Mouse (Mus musculus) liver, embryonic 15.5 days (tissue): ENCODE measurements around the gene Vav2. TPM values are rescaled to one million over a fixed set of nuclear protein-coding genes. Genes with fewer than 3 reads are reported as not detected.

Experiments used
- ATAC-seq: fragments of 200-750 bp; cut with Nextera tagmentation; 2 replicates; pipeline ENCODE4 v1.8.0; 2017; ENCODE audit warnings: moderate number of reproducible peaks, mild to moderate bottlenecking, moderate library complexity; ENCODE audit not compliant: insufficient read depth
- H3K27ac ChIP-seq: fragments of 300-500 bp; sonication (generic); replicated peaks from 2 replicates; pipeline ENCODE4 v1.5.1; 2015; ENCODE audit warnings: mild to moderate bottlenecking, inconsistent platforms
- H3K27me3 ChIP-seq: fragments of 300-500 bp; sonication (generic); 2 replicates; pipeline ENCODE4 v1.6.1; 2015; ENCODE audit warnings: mild to moderate bottlenecking, inconsistent platforms
- H3K36me3 ChIP-seq: fragments of 300-500 bp; sonication (generic); replicated peaks from 2 replicates; pipeline ENCODE4 v1.6.1; 2015; ENCODE audit warnings: moderate library complexity, mild to moderate bottlenecking, inconsistent platforms
- H3K4me1 ChIP-seq: fragments of 300-500 bp; sonication (generic); replicated peaks from 2 replicates; pipeline ENCODE4 v1.6.1; 2015; ENCODE audit warnings: inconsistent platforms
- H3K4me2 ChIP-seq: fragments of 300-500 bp; sonication (generic); 2 replicates; pipeline ENCODE4 v1.6.1; 2015; ENCODE audit warnings: moderate library complexity, mild to moderate bottlenecking, inconsistent platforms
- H3K4me3 ChIP-seq: fragments of 300-500 bp; sonication (generic); replicated peaks from 2 replicates; pipeline ENCODE4 v1.5.1; 2015; ENCODE audit warnings: mild to moderate bottlenecking, inconsistent platforms
- H3K9ac ChIP-seq: fragments of 300-500 bp; sonication (generic); 2 replicates; pipeline ENCODE4 v1.6.1; 2015; ENCODE audit warnings: moderate library complexity, mild to moderate bottlenecking, inconsistent platforms
- H3K9me3 ChIP-seq: fragments of 300-500 bp; sonication (generic); replicated peaks from 2 replicates; pipeline ENCODE4 v1.6.1; 2016; ENCODE audit warnings: inconsistent platforms
- WGBS: fragments of 180-500 bp; shearing (Covaris S2); methylation state at CpG from one replicate; pipeline ENCODE4 v1.1.7; 2015; ENCODE audit warnings: mixed read lengths; ENCODE audit not compliant: insufficient replicate concordance; 5-methylcytosine and 5-hydroxymethylcytosine counted together
- polyA plus RNA-seq: library from polyadenylated mRNA; unstranded; fragments of >200 nt; fragmentation: Nextera tagmentation; extraction: Ambion mirVana; gene quantifications from 2 replicates; pipeline ENCODE4 v1.2.1, GENCODE M21; 2015

Vav2 gene
- polyA plus RNA-seq, 1 experiment from 2014 or later, result 4.7 TPM

DNA sequence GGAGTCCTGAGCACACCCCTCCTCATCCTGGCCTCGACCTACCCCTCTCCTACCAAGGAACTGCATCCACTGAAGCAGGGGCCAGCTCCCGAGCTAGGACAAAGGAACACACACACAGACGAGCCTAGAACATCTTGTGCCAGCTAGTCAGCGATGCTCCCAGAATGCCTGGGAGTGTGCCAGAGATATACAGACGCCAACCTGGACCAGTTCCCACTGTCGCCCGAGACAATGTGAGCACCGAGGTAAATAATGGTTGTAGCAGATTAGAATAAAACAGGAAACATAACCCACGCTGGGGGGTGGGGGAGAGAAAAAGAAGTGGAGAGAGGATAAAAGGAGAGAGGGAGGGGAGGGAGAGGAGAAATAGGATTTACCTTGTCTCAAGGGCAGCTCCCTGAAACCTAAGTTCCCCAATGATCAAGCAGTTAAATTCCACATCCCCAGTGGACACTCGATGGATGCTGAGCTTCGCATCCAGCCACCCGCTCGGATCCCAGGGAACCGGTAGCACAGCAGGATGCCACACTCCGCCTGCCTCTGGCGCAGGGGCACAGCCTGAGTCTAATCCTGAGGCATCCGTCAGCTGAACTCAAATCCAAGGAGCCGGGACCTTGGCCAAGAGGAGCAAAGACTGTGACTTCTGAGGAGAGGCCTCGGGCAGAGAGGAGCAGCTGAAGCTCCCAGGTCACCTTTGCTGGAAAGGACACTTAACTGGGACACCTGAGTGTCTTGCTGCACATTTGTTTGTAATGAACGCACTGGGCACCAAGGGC, 5.4 kb downstream of the Vav2 start:
- Histone ChIP-seq H3K27me3 (peaks cover 36% of the 10 kb centered on the region), H3K36me3 (no peaks in the 10 kb centered on the region), H3K27ac (no peak overlapping the region), H3K9ac (no peak overlapping the region), H3K4me3 (no peak overlapping the region), H3K4me1 (peaks cover 72% of the 10 kb centered on the region), H3K9me3 (no peaks in the 10 kb centered on the region), H3K4me2 (no peak overlapping the region)
- 56% methylated on average over 20 of the region's 20 CpGs for WGBS
- ATAC-seq, result no peak

DNA sequence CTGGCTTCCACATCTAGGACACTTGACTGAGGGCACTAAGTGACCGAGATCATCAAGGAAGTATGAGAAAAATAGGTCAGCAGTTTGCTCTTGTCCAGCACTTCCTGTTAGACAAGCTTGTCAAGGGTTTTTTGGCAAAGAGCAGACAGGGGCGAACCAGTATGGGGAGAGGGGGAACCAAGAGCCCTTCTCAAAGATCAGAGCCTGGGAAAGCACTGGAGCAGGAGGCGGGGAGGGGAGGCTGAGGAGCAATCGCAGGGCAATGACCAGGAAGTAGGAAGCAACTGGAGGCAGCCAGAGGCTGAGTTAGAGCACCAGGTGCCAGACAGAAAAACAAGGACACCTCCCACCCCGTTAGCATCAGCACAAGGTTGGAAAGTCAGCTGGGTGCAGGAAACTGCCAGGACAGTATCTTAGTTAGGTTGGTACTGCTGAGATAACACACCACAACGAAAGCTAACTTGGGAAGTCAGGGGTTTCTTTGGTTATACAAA, 8.2 kb downstream of the Vav2 start:
- no peak overlapping the region for H3K4me2 ChIP-seq
- 19% methylated on average over 6 of the region's 6 CpGs for WGBS
- no peaks in the 10 kb centered on the region for H3K9me3 ChIP-seq
- H3K9ac ChIP-seq, result no peak overlapping the region
- peak overlapping the region; percentile 49; the same call in 1 of the 2 replicates for H3K27ac ChIP-seq
- no peak overlapping the region for H3K4me3 ChIP-seq
- peaks cover 8% of the 10 kb centered on the region for H3K27me3 ChIP-seq
- 0 out of 2 replicates have a peak, but pooled peaks have one; percentile 27 for ATAC-seq
- H3K4me1 ChIP-seq, result peaks cover 76% of the 10 kb centered on the region
- H3K36me3 ChIP-seq, result no peaks in the 10 kb centered on the region

DNA sequence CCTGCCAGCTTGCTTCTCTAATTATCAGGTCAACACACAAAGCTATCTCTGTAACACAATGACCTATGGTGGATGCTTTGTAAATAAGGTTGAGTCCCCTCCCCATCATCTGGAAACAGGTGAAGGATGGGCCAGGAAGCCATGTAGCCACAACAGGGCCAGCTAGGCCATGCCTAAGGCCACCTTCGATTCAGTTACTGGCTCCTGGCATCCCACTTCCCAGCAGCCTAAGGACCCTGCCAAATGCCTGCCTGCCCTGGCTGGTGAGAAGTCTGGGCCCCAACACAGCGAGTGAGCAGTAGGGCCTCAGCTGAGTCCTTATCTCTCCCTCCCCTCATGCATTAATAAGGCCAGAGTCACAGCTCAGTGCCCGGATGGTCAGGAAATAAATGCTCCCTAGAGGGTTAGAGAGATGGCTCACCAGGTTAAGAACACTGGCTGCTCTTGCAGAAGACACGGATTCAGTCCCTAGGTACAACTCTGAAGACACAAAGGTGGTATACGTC, 9.1 kb downstream of the Vav2 start:
- Histone ChIP-seq H3K36me3 (no peaks in the 10 kb centered on the region), H3K4me1 (peaks cover 75% of the 10 kb centered on the region), H3K9ac (0 out of 2 replicates have a peak overlapping the region, but pooled peaks have one; percentile 9), H3K9me3 (no peaks in the 10 kb centered on the region), H3K4me3 (no peak overlapping the region), H3K27ac (no peak overlapping the region), H3K4me2 (peak overlapping the region; percentile 25; the same call in 1 of the 2 replicates), H3K27me3 (no peaks in the 10 kb centered on the region)
- WGBS, result 32% methylated on average over 5 of the region's 5 CpGs
- ATAC-seq, result no peak

DNA sequence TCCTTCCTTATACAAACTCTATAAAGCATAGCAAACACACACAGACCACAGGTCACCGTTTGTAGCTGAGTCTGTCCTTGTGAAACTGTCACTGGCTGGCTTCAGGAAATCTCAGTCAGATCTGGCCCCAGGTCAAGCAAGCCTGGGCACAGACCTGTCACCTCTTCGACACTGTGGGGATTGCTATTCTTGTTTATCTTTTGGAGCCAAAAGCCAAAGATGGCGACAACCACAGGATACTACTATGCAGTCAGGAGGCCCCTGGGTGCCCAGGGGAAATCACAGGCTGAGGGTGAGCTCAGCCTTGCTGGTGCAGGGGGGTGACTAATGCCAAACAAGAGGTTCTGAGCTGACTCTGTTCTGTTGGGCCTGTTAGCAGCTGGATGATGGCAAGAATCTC, 10.4 kb downstream of the Vav2 start:
- no peak for ATAC-seq
- H3K9ac ChIP-seq, result no peak overlapping the region
- peak overlapping the region; percentile 7; the same call in 1 of the 2 replicates for H3K27ac ChIP-seq
- peaks cover 87% of the 10 kb centered on the region for H3K4me1 ChIP-seq
- WGBS, result 3% methylated on average over 3 of the region's 3 CpGs
- H3K4me2 ChIP-seq, result no peak overlapping the region; the same call in 1 of the 2 replicates
- H3K36me3 ChIP-seq, result no peaks in the 10 kb centered on the region
- H3K9me3 ChIP-seq, result no peaks in the 10 kb centered on the region
- no peak overlapping the region for H3K4me3 ChIP-seq
- no peaks in the 10 kb centered on the region for H3K27me3 ChIP-seq

DNA sequence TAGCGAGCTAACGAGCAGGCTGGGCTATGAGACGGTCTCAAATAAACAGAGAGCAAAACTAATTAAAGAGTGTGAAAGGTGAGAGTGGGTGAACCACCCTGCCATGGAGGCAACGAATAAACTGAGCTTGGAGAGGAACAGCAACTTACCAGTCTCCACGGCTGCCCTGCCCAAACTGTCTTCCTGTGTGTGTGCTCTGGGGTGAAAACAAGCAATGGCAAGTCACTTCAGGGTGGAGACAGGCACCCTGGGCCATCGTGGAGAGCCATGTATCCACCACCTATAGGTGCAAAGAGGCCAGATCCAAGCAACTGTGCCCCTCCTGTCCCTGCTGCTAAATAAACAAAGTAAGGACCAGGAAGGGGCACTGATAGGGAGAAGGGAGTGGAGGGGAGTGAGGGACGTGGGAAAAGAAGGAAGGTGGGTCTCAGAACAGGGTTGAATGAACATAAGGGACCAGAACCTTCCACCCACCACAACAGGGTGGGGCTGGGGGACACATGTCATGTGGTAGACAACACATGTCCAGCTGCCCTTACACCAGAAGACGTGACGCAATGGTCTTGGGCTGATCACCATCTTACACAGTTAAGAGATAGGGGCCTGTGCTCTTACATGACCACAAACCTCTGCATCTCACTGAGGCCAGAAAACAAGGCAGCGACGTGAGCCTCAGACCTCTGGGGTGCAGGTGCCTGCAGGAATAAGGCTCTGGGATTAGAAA, 11.6 kb downstream of the Vav2 start:
- no peaks in the 10 kb centered on the region for H3K27me3 ChIP-seq
- H3K4me3 ChIP-seq, result no peak overlapping the region
- peaks cover 93% of the 10 kb centered on the region for H3K4me1 ChIP-seq
- H3K36me3 ChIP-seq, result no peaks in the 10 kb centered on the region
- no peak overlapping the region for H3K4me2 ChIP-seq
- ATAC-seq, result no peak
- no peaks in the 10 kb centered on the region for H3K9me3 ChIP-seq
- WGBS, result 42% methylated on average over 11 of the region's 11 CpGs
- no peak overlapping the region for H3K27ac ChIP-seq
- no peak overlapping the region for H3K9ac ChIP-seq

DNA sequence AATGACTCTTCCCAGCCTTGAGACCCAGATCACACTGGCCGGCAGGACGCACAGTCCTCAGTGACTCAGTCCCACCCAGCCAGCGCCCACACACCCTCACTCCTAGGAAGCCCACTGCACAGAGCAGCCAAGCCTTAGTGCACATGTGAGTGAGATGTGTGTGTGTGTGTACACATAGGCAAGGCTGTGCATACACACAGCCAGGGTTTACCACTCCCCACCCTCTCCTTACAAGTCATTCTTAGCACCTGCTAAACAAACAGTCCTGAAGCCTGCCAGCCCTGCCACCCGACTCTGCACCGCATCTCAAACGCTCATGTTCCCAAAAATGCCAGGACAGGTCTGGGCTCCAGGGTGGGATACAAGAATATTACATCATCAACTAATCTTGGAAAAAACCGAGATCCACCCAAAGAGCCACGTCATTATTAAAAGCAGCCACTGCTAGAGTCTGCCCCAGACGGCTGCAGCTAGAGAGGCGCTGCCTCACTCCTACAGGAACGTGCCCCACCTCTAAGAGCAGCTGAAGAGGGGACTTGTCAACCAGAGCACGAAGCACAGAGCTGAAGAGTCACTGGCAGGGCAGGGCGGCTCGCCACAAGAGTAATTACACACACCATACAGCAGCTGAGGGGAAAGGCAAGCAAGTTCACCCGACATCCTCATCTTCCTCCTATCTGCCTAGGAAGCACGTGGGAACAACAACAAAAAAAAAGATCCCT, 12.7 kb downstream of the Vav2 start:
- H3K4me2 ChIP-seq, result no peak overlapping the region

DNA sequence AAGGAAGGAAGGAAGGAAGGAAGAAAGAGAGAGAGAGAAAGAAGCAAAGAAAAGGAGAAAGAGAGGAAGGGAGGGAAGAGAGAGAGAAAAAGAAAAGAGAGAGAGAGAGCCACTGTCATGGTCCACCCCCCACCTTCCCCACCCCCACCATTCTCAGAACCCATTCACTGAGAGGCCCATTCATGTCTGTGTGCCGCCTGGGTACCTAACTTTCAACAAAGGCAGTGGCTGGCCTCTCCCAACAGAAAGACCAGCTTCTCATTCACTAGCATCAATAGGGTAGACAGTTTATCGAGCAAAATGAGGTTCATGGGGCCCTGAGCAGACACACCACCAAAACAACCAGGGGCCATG, 13.3 kb downstream of the Vav2 start:
- WGBS, result 37% methylated on average over 2 of the region's 2 CpGs
- no peaks in the 10 kb centered on the region for H3K36me3 ChIP-seq
- H3K27me3 ChIP-seq, result no peaks in the 10 kb centered on the region
- H3K27ac ChIP-seq, result no peak overlapping the region
- no peak overlapping the region for H3K4me2 ChIP-seq
- H3K9me3 ChIP-seq, result no peaks in the 10 kb centered on the region
- no peak for ATAC-seq
- no peak overlapping the region for H3K4me3 ChIP-seq
- H3K4me1 ChIP-seq, result peaks cover 90% of the 10 kb centered on the region
- no peak overlapping the region for H3K9ac ChIP-seq

More for the DNA sequence above, 12.7 kb downstream of the Vav2 start:
- H3K36me3 ChIP-seq, result no peaks in the 10 kb centered on the region
- no peak overlapping the region for H3K27ac ChIP-seq
- no peak overlapping the region for H3K9ac ChIP-seq
- H3K27me3 ChIP-seq, result no peaks in the 10 kb centered on the region
- H3K4me3 ChIP-seq, result no peak overlapping the region
- 44% methylated on average over 16 of the region's 16 CpGs for WGBS
- ATAC-seq, result no peak
- no peaks in the 10 kb centered on the region for H3K9me3 ChIP-seq
- peaks cover 90% of the 10 kb centered on the region for H3K4me1 ChIP-seq

DNA sequence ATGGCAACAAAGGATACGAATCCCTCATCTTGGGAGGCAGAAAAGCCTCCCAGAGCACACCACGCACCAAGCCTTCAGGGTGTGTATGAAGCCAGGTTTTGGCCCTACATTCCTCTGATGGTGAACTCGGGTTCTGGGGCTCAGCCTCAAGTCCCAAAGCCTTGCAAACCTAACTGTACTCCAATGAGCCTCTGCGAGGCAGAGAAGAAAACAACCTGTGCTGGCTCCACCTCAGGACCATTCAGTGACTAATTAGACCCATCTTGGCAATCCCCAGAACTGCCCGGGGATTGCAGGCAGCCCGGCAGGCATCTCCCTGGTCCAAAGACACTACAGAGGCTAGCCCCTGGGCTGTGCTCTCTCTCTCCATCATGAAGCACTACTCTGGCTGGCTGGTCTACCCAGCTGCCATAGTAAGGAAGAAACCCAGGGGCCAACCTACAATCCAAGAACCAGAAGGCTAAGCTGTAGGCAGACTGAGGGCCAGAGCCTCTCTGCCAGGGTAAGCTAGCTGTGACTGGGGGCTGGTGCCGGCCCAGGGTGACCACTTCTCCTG, 14.5 kb downstream of the Vav2 start:
- Histone ChIP-seq H3K27ac (peak overlapping the region; percentile 70), H3K9me3 (no peaks in the 10 kb centered on the region), H3K27me3 (no peaks in the 10 kb centered on the region), H3K36me3 (no peaks in the 10 kb centered on the region), H3K4me3 (no peak overlapping the region), H3K9ac (no peak overlapping the region), H3K4me2 (peak overlapping the region; percentile 45), H3K4me1 (peaks cover 87% of the 10 kb centered on the region)
- 32% methylated on average over 7 of the region's 7 CpGs for WGBS
- ATAC-seq, result no peak

DNA sequence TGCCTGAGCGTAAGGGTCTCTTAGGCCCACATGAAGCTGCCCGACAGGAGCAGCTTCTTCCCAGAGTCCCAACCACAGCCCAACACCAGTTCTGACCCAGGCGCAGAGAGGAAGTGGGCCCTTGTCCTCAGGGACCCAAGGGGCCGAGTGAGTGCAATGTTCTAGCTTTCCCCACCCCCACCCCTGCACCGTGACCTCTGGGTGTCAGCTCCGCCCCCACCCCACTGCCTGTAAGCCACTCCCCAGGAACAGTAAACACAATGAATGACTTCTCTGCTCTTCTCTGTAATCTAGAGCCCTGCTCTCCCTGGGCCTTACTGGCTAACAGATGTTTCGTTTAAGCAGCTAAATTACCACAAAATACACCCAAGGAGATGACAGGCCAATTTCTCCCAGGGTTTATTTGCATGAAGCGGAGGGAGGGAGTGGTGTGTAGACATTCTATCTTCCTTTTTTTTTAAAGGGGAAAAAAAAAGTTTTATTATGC, 15.1 kb downstream of the Vav2 start:
- Histone ChIP-seq H3K9ac (no peak overlapping the region; the same call in 1 of the 2 replicates), H3K27ac (peak overlapping the region; percentile 70), H3K36me3 (no peaks in the 10 kb centered on the region), H3K4me3 (peak overlapping the region; percentile 23), H3K4me2 (peak overlapping the region; percentile 45), H3K4me1 (peaks cover 87% of the 10 kb centered on the region), H3K9me3 (no peaks in the 10 kb centered on the region), H3K27me3 (no peaks in the 10 kb centered on the region)
- WGBS, result 14% methylated on average over 8 of the region's 8 CpGs
- ATAC-seq, result peak; percentile 60

DNA sequence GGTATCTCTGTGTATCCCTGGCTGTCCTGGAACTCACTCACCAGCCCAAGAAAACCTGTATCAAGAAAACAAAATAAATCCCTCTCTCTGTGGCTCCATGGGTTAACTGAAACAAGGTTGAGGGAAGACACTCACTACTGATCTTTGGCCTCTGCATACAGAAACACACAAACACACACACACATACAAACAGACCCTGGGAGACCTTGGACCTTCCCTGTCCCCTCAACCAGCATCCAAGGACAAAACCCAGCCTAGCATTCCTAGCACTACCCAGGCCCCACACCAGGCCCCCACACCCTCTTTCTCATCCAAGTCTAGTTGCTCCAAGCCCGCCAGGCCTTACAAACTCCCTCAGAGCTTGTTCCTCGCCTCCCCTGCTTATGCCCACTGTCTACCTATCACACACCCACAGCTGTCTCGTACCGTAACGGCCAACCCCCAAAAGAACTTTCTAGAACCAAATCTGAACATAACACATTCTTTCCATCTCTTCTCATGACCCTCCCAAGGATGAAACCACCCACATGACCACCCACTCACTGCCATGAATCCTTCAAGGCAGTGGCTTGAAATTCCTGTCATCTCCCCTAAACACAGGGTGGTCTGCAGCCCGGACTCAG, 16.2 kb downstream of the Vav2 start:
- Histone ChIP-seq H3K4me1 (peaks cover 86% of the 10 kb centered on the region), H3K4me3 (no peak overlapping the region), H3K27me3 (no peaks in the 10 kb centered on the region), H3K36me3 (no peaks in the 10 kb centered on the region), H3K9ac (no peak overlapping the region), H3K27ac (peak overlapping the region; percentile 70; the same call in 1 of the 2 replicates), H3K9me3 (no peaks in the 10 kb centered on the region), H3K4me2 (peak overlapping the region; percentile 45)
- ATAC-seq, result 0 out of 2 replicates have a peak, but pooled peaks have one; percentile 20
- 54% methylated on average over 6 of the region's 6 CpGs for WGBS
